Mouse (Mus musculus) forebrain, embryonic 11.5 days (tissue): ENCODE results near the gene Slc30a2. TPM values are rescaled to one million over a fixed set of nuclear protein-coding genes. Genes with fewer than 3 reads are reported as not detected.

Source experiments
- ATAC-seq: fragments of 200-750 bp; cut with Nextera tagmentation; replicated peaks from 2 replicates; pipeline ENCODE4 v1.8.0; 2017; ENCODE audit warnings: moderate TSS enrichment; ENCODE audit not compliant: low FRiP score
- DNase-seq: peaks from one replicate; pipeline ENCODE4 v3.0.0-alpha.2; 2017; ENCODE audit warnings: low spot score
- H3K27ac ChIP-seq: fragments of 300-500 bp; sonication (generic); 2 replicates; pipeline ENCODE4 v1.5.1; 2014; ENCODE audit warnings: low read depth, low read length
- H3K27me3 ChIP-seq: fragments of 300-500 bp; sonication (generic); 2 replicates; pipeline ENCODE4 v1.6.1; 2014; ENCODE audit warnings: mild to moderate bottlenecking, low read length, mixed read lengths; ENCODE audit not compliant: control insufficient read depth, insufficient read depth
- H3K36me3 ChIP-seq: fragments of 300-500 bp; sonication (generic); 2 replicates; pipeline ENCODE4 v1.6.1; 2014; ENCODE audit warnings: mild to moderate bottlenecking, low read length, moderate library complexity, mixed read lengths; ENCODE audit not compliant: control insufficient read depth, insufficient read depth
- H3K4me1 ChIP-seq: fragments of 300-500 bp; sonication (generic); replicated peaks from 2 replicates; pipeline ENCODE4 v1.6.1; 2014; ENCODE audit warnings: low read length, mixed read lengths; ENCODE audit not compliant: control insufficient read depth, insufficient read depth
- H3K4me2 ChIP-seq: fragments of 300-500 bp; sonication (generic); 2 replicates; pipeline ENCODE4 v1.6.1; 2014; ENCODE audit warnings: low read depth, mild to moderate bottlenecking, low read length, moderate library complexity, mixed read lengths; ENCODE audit not compliant: severe bottlenecking
- H3K4me3 ChIP-seq: fragments of 300-500 bp; sonication (generic); 2 replicates; pipeline ENCODE4 v1.5.1; 2014; ENCODE audit warnings: low read depth, low read length
- H3K9ac ChIP-seq: fragments of 300-500 bp; sonication (generic); 2 replicates; pipeline ENCODE4 v1.6.1; 2014; ENCODE audit warnings: low read length
- H3K9me3 ChIP-seq: fragments of 300-500 bp; sonication (generic); 2 replicates; pipeline ENCODE4 v1.6.1; 2016; ENCODE audit warnings: low read length, mixed read lengths; ENCODE audit not compliant: control insufficient read depth
- WGBS: fragments of 180-500 bp; shearing (Covaris S2); extraction: QIAGEN DNeasy Blood & Tissue Kit; methylation state at CpG from one replicate; pipeline ENCODE4 v1.1.7; 2014; 5-methylcytosine and 5-hydroxymethylcytosine counted together
- polyA plus RNA-seq: library from polyadenylated mRNA; unstranded; fragments of >200 nt; fragmentation: Nextera tagmentation; extraction: Ambion mirVana; gene quantifications from 2 replicates; pipeline ENCODE4 v1.2.1, GENCODE M21; 2014

Gene Slc30a2
- polyA plus RNA-seq, 1 experiment from 2014 or later: not detected

DNA sequence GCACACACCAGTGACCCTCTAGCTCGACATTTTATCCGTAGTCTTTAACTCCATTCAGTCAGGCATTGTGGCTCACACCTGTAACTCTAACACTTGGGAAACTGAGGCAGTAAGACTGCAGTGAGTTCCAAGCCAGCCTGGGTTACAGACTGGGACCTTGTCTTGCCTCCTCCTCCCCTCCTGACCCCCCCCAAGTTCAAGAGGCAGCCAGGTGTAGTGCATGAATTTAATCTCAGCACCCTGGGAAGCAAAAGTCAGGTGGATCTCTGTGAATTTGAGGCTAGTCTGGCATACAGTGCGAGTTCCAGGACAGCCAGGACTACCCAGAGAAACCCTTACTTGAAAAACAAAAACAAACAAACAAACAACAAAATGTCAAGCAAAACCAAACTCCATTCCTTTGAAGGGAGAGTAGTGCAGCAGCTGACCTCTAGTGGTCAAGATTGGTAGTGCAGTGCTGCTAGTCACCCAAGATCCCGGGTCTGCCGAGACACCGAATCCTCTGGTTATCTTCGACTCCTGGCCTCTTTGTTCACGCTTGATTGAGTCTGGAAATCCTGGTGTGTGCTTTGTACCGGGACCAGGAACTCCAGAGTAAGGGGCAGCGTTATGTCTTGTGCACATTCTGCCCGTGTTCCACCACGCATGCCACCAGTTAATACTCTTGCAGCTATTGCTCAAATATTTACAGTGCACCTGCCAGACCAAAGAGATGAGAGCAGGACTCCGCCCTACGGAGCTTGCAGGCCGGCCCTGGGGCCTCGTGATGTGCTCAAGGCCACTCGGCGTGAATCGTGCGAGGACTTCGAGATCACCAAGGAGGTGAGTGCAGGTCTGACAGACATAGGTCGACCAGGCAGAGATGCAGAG is 13.8 kb downstream of the Slc30a2 start:
- peaks cover 5% of the 10 kb centered on the region for H3K27me3 ChIP-seq

DNA sequence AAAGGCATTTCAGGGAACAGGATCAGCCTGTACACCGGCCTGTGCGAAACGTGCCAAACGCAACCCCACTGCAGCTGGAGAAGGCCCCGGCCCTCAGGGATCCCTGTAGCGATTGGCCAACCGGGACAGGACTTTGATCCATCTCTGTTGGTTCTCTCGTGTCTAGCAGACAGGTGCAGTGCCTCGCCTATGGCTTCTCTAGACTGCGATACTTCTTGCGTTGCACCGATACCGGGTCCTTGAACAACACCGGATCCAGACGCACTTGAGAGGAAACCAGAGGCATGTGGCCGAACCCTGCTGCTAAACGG is 14.4 kb downstream of the Slc30a2 start:
- Histone ChIP-seq H3K4me1 (0 out of 2 replicates have a peak, but pooled peaks cover 2% of the 10 kb centered on the region), H3K4me2 (peak overlapping the region; percentile 41), H3K27ac (no peak overlapping the region), H3K36me3 (no peaks in the 10 kb centered on the region), H3K9me3 (no peaks in the 10 kb centered on the region), H3K27me3 (peaks cover 5% of the 10 kb centered on the region), H3K9ac (0 out of 2 replicates have a peak overlapping the region, but pooled peaks have one; percentile 8), H3K4me3 (peak overlapping the region; percentile 12; the same call in 1 of the 2 replicates)
- no peak for ATAC-seq
- DNase-seq: no peak
- WGBS: 40% methylated on average over 17 of the region's 17 CpGs

More for the DNA sequence above, 13.8 kb downstream of the Slc30a2 start:
- peak overlapping the region; percentile 41 for H3K4me2 ChIP-seq
- no peak overlapping the region for H3K27ac ChIP-seq
- ATAC-seq: 0 out of 2 replicates have a peak, but pooled peaks have one; percentile 10
- 0 out of 2 replicates have a peak overlapping the region, but pooled peaks have one; percentile 8 for H3K9ac ChIP-seq
- no peaks in the 10 kb centered on the region for H3K9me3 ChIP-seq
- peak; percentile 85 for DNase-seq
- H3K4me3 ChIP-seq: peak overlapping the region; percentile 12; the same call in 1 of the 2 replicates
- 22% methylated on average over 22 of the region's 22 CpGs for WGBS
- H3K4me1 ChIP-seq: 0 out of 2 replicates have a peak, but pooled peaks cover 2% of the 10 kb centered on the region
- H3K36me3 ChIP-seq: no peaks in the 10 kb centered on the region

GRCm38 (mm10) chr4:134359649-134360048 is 16.7 kb downstream of the Slc30a2 start:
- Histone ChIP-seq H3K4me1 (0 out of 2 replicates have a peak, but pooled peaks cover 2% of the 10 kb centered on the region), H3K4me3 (no peak overlapping the region), H3K36me3 (no peaks in the 10 kb centered on the region), H3K27me3 (peaks cover 5% of the 10 kb centered on the region), H3K4me2 (no peak overlapping the region), H3K9ac (no peak overlapping the region), H3K9me3 (no peaks in the 10 kb centered on the region), H3K27ac (no peak overlapping the region)
- ATAC-seq (no peak), DNase-seq (no peak)
- WGBS: 85% methylated on average over 6 of the region's 6 CpGs

DNA sequence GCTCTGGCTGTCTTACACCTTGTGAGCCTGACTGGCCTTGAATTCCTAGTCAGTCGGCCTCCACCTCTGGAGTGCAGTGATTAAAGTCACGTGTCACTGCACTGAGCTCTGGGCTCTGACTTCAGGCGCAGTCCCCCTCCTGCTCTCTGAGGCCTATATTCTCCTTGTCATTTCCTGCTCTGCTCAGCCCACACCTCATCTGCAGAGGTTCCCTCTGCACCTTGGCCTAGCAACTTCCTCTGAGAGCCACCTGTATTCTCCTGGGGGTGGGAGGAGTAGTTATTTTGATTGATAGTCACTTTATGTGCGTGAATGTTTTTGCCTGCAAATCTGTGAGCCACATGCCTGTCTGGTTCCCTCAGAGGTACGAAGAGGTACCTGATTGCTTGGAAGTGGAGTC is 18.2 kb downstream of the Slc30a2 start:
- Histone ChIP-seq H3K36me3 (no peaks in the 10 kb centered on the region), H3K9ac (no peak overlapping the region), H3K4me2 (no peak overlapping the region), H3K27ac (no peak overlapping the region), H3K4me3 (no peak overlapping the region), H3K9me3 (no peaks in the 10 kb centered on the region), H3K4me1 (0 out of 2 replicates have a peak, but pooled peaks cover 2% of the 10 kb centered on the region), H3K27me3 (peaks cover 5% of the 10 kb centered on the region)
- WGBS: 69% methylated on average over 5 of the region's 5 CpGs
- no peak for DNase-seq
- ATAC-seq: no peak

- H3K9ac ChIP-seq: no peak overlapping the region
- ATAC-seq (no peak), DNase-seq (no peak)
- H3K4me1 ChIP-seq: no peaks in the 10 kb centered on the region
- H3K4me3 ChIP-seq: no peak overlapping the region
- H3K9me3 ChIP-seq: no peaks in the 10 kb centered on the region
- 77% methylated on average over 9 of the region's 9 CpGs for WGBS
- H3K4me2 ChIP-seq: no peak overlapping the region
- no peaks in the 10 kb centered on the region for H3K36me3 ChIP-seq
- no peak overlapping the region for H3K27ac ChIP-seq
- peaks cover 4% of the 10 kb centered on the region for H3K27me3 ChIP-seq
Observed at GRCm38 (mm10) chr4:134362124-134362523, 19.1 kb downstream of the Slc30a2 start.

GRCm38 (mm10) chr4:134362586-134362985 is 19.6 kb downstream of the Slc30a2 start:
- Histone ChIP-seq H3K4me2 (no peak overlapping the region), H3K27ac (no peak overlapping the region), H3K36me3 (no peaks in the 10 kb centered on the region), H3K27me3 (peaks cover 2% of the 10 kb centered on the region; the same call in 1 of the 2 replicates), H3K9me3 (no peaks in the 10 kb centered on the region), H3K9ac (no peak overlapping the region), H3K4me3 (no peak overlapping the region), H3K4me1 (no peaks in the 10 kb centered on the region)
- ATAC-seq (no peak), DNase-seq (no peak)
- 25% methylated on average over 9 of the region's 9 CpGs for WGBS

DNA sequence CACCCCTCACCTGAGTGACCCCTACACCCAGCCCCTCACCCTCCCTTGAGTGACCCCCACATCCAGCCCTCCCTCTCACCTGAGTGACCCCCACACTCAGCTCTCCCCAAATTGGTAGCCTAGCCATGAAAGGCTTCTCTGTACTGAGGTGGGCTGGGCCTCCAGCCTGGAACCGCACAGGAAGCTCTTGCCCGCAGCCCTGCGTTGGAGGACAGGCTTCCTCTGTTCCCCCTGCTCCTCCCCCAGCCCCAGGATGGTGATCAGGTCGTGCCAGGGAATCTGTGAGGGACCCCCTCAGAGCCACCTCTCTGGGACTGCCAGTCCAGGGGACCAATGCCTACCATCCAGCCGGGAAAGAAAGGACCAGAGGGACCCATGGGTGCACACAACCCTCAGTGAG is 22.3 kb downstream of the Slc30a2 start:
- Histone ChIP-seq H3K36me3 (no peaks in the 10 kb centered on the region), H3K27me3 (peaks cover 10% of the 10 kb centered on the region), H3K4me3 (no peak overlapping the region), H3K4me2 (no peak overlapping the region), H3K4me1 (no peaks in the 10 kb centered on the region; the same call in 1 of the 2 replicates), H3K9ac (no peak overlapping the region), H3K9me3 (no peaks in the 10 kb centered on the region), H3K27ac (no peak overlapping the region)
- WGBS: 49% methylated on average over 5 of the region's 5 CpGs
- DNase-seq: no peak
- no peak for ATAC-seq

DNA sequence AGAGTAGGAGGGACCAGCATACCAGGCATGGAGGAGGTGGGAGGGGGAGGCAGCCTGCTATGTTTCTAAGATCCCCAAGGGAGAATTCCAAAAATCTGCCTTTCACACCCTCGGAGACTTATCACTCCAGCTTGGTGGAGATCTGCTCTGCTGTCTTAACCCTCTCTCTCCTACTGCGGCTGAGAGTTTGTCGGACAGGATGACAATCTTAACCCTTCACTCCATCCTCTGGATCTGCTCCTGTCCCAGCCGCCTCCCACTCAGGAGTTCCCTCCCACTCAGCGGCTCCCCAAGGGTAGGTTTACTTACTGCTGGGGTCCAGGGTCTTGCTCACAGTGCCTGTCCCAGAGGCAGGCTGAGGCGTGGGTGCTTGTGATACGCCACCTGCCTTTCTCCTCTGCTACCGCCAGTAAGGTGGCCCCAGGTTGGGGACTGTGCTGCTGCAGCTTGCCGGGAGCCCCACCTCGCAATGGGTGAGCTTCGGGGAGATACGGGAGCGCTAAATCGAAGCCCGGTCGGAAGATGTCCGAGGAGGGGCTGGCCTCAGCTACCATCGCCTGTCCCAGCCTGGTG is 27.8 kb downstream of the Slc30a2 start:
- H3K36me3 ChIP-seq: no peaks in the 10 kb centered on the region
- H3K4me3 ChIP-seq: peak overlapping the region; percentile 3; the same call in 1 of the 2 replicates
- peaks cover 30% of the 10 kb centered on the region for H3K27me3 ChIP-seq
- no peak overlapping the region for H3K27ac ChIP-seq
- WGBS: 1% methylated on average over 18 of the region's 18 CpGs
- peaks cover 7% of the 10 kb centered on the region for H3K4me1 ChIP-seq
- DNase-seq: no peak
- no peak overlapping the region for H3K9ac ChIP-seq
- ATAC-seq: no peak
- H3K4me2 ChIP-seq: peak overlapping the region; percentile 67
- H3K9me3 ChIP-seq: no peaks in the 10 kb centered on the region
